Mouse (Mus musculus): ENCODE measurements around the gene Rai14. TPM values are rescaled to one million over a fixed set of nuclear protein-coding genes. Genes with fewer than 3 reads are reported as not detected.

Rai14 gene
- polyA plus RNA-seq, 1 experiment from 2014 or later: 21.3 TPM

DNA sequence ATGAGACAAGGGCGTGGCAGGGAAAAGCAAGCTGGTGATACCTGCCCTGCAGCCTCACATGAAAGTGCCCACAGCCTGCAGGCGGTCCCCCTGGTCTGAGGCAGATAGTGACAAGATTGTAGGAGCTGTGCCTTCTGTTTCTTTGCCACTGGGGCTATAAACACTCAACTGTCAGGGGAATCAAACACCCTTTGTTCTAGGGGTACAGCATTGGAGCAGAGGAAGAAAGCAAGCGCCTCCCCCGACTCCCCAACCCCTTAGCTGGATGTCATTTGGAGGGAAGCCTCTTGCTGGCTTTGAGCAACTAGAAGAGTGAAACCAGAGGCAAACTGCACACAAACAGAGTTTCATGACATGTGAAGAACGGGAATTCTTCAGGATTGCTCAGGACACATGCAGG is 8.7 kb downstream of the Rai14 start:
- 61% methylated on average over 5 of the region's 5 CpGs for WGBS
- ATAC-seq (ENCODE audit: insufficient read depth, low FRiP score): no peak

DNA sequence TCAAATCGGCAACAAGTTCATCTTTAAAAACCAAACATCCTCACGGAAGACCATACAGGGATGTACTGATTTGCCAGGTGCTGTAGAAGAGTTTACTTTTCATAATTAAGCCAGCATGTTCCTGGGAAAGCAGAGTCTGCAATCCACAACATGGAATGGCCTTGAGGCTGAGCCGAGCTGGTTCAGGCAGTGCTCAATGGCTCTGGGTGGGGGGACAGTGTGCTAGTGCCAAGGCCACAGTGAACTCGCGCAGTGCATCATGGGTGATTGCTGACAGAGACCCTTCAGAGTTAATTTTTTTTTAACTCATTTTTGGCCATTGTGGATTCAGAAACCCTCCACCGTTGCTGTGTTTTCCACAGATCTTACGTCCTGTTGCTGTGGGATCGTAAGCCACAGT is 10.1 kb downstream of the Rai14 start:
- ATAC-seq (ENCODE audit: insufficient read depth, low FRiP score): no peak
- H3K36me3 ChIP-seq (ENCODE audit: control insufficient read depth, insufficient read depth, low read length): peaks cover 3% of the 10 kb centered on the region; the same call in 1 of the 2 replicates
- H3K9me3 ChIP-seq (replicated peaks; ENCODE audit: control insufficient read depth, low read length): no peaks in the 10 kb centered on the region
- no peak overlapping the region for H3K27ac ChIP-seq (ENCODE audit: low read length)
- H3K4me3 ChIP-seq (replicated peaks; ENCODE audit: low read length): no peak overlapping the region
- H3K27me3 ChIP-seq (ENCODE audit: control insufficient read depth, insufficient read depth, low read length): no peaks in the 10 kb centered on the region
- no peak overlapping the region for H3K4me2 ChIP-seq (ENCODE audit: low read depth, low read length)
- WGBS: 85% methylated on average over 8 of the region's 8 CpGs
- H3K9ac ChIP-seq (ENCODE audit: low read length): no peak overlapping the region
- H3K4me1 ChIP-seq (ENCODE audit: control insufficient read depth, insufficient read depth, low read length): peaks cover 19% of the 10 kb centered on the region; the same call in 1 of the 2 replicates

More for the DNA sequence above, 8.7 kb downstream of the Rai14 start:
- H3K4me1 ChIP-seq (ENCODE audit: control insufficient read depth, insufficient read depth, low read length): peaks cover 19% of the 10 kb centered on the region; the same call in 1 of the 2 replicates
- H3K9me3 ChIP-seq (replicated peaks; ENCODE audit: control insufficient read depth, low read length): no peaks in the 10 kb centered on the region
- no peak overlapping the region; the same call in 1 of the 2 replicates for H3K9ac ChIP-seq (ENCODE audit: low read length)
- H3K27ac ChIP-seq (ENCODE audit: low read length): peak overlapping the region; percentile 18; the same call in 1 of the 2 replicates
- H3K27me3 ChIP-seq (ENCODE audit: control insufficient read depth, insufficient read depth, low read length): no peaks in the 10 kb centered on the region
- H3K36me3 ChIP-seq (ENCODE audit: control insufficient read depth, insufficient read depth, low read length): peaks cover 3% of the 10 kb centered on the region; the same call in 1 of the 2 replicates
- H3K4me3 ChIP-seq (replicated peaks; ENCODE audit: low read length): no peak overlapping the region
- no peak overlapping the region for H3K4me2 ChIP-seq (ENCODE audit: low read depth, low read length)

DNA sequence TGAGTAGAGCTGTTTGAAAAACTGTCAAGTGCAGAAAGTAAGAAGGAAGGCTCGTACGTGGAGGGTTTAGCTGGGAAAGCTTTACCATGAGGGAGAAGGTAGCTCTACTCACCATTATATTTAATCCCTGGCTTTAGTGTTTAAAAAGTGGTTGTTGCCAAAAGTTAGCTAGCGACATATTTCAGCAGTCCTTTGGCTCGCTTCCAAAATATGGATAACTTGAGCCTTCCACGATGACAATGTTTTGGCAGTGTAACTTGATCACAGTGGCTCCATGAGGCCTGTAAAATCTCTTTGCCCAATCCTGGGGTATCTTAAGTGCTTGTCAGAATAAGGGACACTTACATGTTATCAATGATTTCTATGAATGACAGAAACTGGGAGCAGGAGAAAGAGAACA is 12.9 kb downstream of the Rai14 start:
- Histone ChIP-seq H3K36me3 (ENCODE audit: control insufficient read depth, insufficient read depth, low read length) (no peaks in the 10 kb centered on the region), H3K27me3 (ENCODE audit: control insufficient read depth, insufficient read depth, low read length) (no peaks in the 10 kb centered on the region), H3K9ac (ENCODE audit: low read length) (no peak overlapping the region), H3K4me1 (ENCODE audit: control insufficient read depth, insufficient read depth, low read length) (peaks cover 19% of the 10 kb centered on the region; the same call in 1 of the 2 replicates), H3K9me3 (replicated peaks; ENCODE audit: control insufficient read depth, low read length) (no peaks in the 10 kb centered on the region), H3K4me3 (replicated peaks; ENCODE audit: low read length) (no peak overlapping the region), H3K4me2 (ENCODE audit: low read depth, low read length) (no peak overlapping the region), H3K27ac (ENCODE audit: low read length) (no peak overlapping the region)
- 46% methylated on average over 5 of the region's 5 CpGs for WGBS
- ATAC-seq (ENCODE audit: insufficient read depth, low FRiP score): no peak

DNA sequence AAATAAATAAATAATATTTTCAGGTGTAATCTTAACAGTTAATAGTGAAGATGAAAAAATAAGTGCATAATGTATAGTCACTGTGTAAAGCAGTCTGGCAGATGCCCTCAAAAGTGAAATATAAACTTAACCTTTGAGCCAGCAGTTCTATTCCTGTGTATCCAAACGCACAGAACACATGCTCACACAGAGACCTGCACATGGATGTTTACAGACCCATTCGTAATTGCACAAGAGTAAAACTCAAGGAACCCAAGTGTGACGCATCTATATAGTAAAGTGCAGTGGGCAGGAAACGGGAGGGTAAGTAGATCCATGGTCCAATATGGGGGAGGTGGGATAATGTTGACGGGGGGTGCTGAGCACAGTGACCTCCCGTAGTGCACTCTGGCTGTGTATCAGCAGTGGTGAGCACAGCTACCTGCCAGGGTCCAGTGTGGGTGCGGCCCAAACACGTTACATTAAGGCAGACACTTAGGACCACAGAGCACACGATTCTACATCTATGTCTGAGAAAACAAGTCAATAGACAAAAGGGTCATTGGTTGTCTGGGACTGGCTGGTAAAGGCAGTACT is 13.4 kb downstream of the Rai14 start:
- H3K4me1 ChIP-seq (ENCODE audit: control insufficient read depth, insufficient read depth, low read length): peaks cover 15% of the 10 kb centered on the region; the same call in 1 of the 2 replicates
- no peaks in the 10 kb centered on the region for H3K9me3 ChIP-seq (replicated peaks; ENCODE audit: control insufficient read depth, low read length)
- H3K27me3 ChIP-seq (ENCODE audit: control insufficient read depth, insufficient read depth, low read length): no peaks in the 10 kb centered on the region
- H3K36me3 ChIP-seq (ENCODE audit: control insufficient read depth, insufficient read depth, low read length): no peaks in the 10 kb centered on the region
- no peak overlapping the region for H3K27ac ChIP-seq (ENCODE audit: low read length)
- no peak overlapping the region for H3K4me3 ChIP-seq (replicated peaks; ENCODE audit: low read length)
- H3K4me2 ChIP-seq (ENCODE audit: low read depth, low read length): no peak overlapping the region
- no peak for ATAC-seq (ENCODE audit: insufficient read depth, low FRiP score)
- WGBS: 86% methylated on average over 9 of the region's 9 CpGs
- H3K9ac ChIP-seq (ENCODE audit: low read length): no peak overlapping the region

DNA sequence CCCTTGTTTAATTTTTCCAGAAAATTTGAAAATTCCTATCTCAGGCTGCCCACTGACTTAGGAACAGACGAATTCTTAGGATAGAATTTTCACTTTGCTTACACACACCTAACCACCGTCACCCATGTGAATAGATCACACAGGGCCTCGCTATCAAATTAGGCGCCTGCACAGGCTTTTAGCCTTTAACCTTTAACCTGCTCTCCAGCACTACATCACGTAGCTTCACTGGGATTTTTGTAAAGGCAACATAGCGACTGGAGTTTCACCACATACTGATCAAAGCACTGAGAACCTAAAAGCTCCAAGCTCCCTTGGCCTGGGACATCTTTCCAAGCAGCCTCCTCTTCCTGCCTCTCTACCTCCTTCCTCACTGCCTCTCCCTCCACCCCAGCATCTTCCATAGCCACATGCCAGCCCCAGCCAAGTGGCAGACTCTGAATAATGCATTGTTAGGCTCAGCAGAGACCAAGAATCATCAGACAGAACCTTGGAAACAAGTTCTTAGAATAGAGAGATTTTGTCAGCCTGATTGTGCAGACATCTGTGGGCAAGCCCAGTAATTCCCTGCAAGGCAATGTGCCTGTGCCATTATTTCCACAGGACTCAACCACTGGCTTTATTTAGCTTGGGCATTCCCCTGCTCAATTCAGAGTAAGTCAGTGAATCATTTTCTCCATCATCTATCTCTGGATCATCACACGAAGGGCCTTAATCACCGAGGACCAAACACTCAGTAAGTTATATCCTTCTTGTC is 17.8 kb downstream of the Rai14 start:
- no peak for ATAC-seq (ENCODE audit: insufficient read depth, low FRiP score)
- H3K4me1 ChIP-seq (ENCODE audit: control insufficient read depth, insufficient read depth, low read length): peaks cover 6% of the 10 kb centered on the region; the same call in 1 of the 2 replicates
- 70% methylated on average over 8 of the region's 8 CpGs for WGBS
- no peaks in the 10 kb centered on the region for H3K9me3 ChIP-seq (replicated peaks; ENCODE audit: control insufficient read depth, low read length)
- H3K36me3 ChIP-seq (ENCODE audit: control insufficient read depth, insufficient read depth, low read length): no peaks in the 10 kb centered on the region
- H3K27ac ChIP-seq (ENCODE audit: low read length): no peak overlapping the region
- H3K4me3 ChIP-seq (replicated peaks; ENCODE audit: low read length): no peak overlapping the region
- no peak overlapping the region for H3K9ac ChIP-seq (ENCODE audit: low read length)
- H3K27me3 ChIP-seq (ENCODE audit: control insufficient read depth, insufficient read depth, low read length): no peaks in the 10 kb centered on the region
- no peak overlapping the region for H3K4me2 ChIP-seq (ENCODE audit: low read depth, low read length)

DNA sequence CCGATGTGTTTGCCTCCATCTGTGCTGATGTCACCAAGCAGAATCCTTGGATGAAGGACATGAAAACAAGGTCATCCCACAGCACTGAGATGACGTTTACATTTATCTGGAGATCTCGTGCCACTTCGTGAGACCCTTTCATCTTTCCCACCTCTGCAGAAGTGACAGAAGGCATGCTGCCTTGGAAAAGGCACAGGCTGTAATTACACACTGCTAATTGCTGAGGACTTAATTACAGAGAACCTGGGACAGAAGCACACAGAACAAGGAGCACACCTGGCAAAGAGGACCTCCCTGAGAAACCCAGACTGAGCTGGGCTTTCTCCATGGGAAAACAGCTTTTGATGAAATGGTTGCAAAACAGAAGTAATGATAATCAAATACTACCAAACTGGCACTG is 21.8 kb downstream of the Rai14 start:
- no peaks in the 10 kb centered on the region for H3K9me3 ChIP-seq (replicated peaks; ENCODE audit: control insufficient read depth, low read length)
- H3K27me3 ChIP-seq (ENCODE audit: control insufficient read depth, insufficient read depth, low read length): no peaks in the 10 kb centered on the region
- H3K36me3 ChIP-seq (ENCODE audit: control insufficient read depth, insufficient read depth, low read length): no peaks in the 10 kb centered on the region
- 41% methylated on average over 4 of the region's 4 CpGs for WGBS
- H3K27ac ChIP-seq (ENCODE audit: low read length): no peak overlapping the region
- H3K4me1 ChIP-seq (ENCODE audit: control insufficient read depth, insufficient read depth, low read length): peaks cover 15% of the 10 kb centered on the region; the same call in 1 of the 2 replicates
- ATAC-seq (ENCODE audit: insufficient read depth, low FRiP score): no peak
- no peak overlapping the region for H3K4me2 ChIP-seq (ENCODE audit: low read depth, low read length)
- H3K4me3 ChIP-seq (replicated peaks; ENCODE audit: low read length): no peak overlapping the region
- no peak overlapping the region for H3K9ac ChIP-seq (ENCODE audit: low read length)

DNA sequence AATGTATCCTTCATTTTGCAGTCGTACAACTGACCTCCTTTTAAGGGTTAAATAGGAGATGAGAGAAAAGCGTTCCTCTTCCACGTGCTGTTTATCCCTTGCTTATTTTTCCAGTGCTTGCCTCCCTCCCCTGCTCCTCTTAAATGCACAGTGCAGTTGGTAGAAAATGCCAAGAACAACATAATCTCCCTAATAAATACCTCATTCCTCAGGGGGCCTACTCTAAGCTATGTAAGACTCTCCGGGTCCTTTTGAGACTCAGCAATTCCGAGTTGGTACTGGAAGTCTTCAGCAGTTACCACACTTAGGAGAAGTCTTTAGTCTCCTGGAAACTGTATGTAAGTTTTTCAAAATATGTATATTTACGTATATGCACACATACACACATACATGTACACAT is 22.9 kb downstream of the Rai14 start:
- no peak overlapping the region for H3K27ac ChIP-seq (ENCODE audit: low read length)
- H3K27me3 ChIP-seq (ENCODE audit: control insufficient read depth, insufficient read depth, low read length): no peaks in the 10 kb centered on the region
- no peak overlapping the region for H3K9ac ChIP-seq (ENCODE audit: low read length)
- H3K4me3 ChIP-seq (replicated peaks; ENCODE audit: low read length): no peak overlapping the region
- no peak overlapping the region for H3K4me2 ChIP-seq (ENCODE audit: low read depth, low read length)
- peaks cover 18% of the 10 kb centered on the region; the same call in 1 of the 2 replicates for H3K4me1 ChIP-seq (ENCODE audit: control insufficient read depth, insufficient read depth, low read length)
- 42% methylated on average over 6 of the region's 6 CpGs for WGBS
- H3K36me3 ChIP-seq (ENCODE audit: control insufficient read depth, insufficient read depth, low read length): no peaks in the 10 kb centered on the region
- no peak for ATAC-seq (ENCODE audit: insufficient read depth, low FRiP score)
- no peaks in the 10 kb centered on the region for H3K9me3 ChIP-seq (replicated peaks; ENCODE audit: control insufficient read depth, low read length)

DNA sequence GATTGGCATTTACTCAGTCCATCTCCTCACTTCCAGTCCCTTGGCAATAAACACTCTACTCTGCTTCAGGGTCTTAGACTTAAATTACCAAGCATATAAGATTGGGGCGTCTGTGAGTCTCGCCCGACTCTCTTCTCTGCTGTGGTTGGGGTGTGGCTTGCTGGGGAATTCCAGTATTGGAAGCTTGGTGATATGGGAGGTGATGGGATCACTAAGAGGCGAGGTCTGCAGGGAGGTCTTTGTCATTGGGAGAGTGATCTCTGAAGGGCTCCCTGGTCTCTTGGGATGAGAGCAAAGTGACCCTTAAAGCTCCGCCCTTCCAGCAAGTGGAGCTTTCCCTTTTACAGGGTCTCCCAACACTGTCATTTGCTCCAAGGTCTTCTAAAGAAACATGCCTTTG is 23.5 kb downstream of the Rai14 start:
- no peak overlapping the region for H3K4me3 ChIP-seq (replicated peaks; ENCODE audit: low read length)

DNA sequence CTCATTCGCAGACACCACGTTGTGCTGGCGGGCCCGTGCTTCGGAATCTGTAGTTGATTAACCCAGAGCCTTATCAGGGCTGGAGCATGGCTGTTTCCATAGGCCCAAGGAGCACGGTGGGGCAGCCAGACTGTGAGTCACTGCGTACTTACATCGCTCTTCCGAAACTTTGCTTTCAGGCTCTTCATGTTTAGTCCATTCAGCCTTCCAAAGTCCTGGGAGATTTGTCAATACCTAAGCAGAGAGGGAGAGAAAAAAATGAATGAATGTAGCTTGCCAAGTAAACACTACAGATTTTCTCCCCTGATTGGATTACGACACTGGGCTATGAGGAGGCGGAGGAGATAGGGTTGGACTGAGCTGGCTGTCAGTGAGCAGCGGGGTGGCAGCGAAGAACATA is 24.2 kb downstream of the Rai14 start:
- H3K9ac ChIP-seq (ENCODE audit: low read length): no peak overlapping the region
- H3K36me3 ChIP-seq (ENCODE audit: control insufficient read depth, insufficient read depth, low read length): no peaks in the 10 kb centered on the region
- ATAC-seq (ENCODE audit: insufficient read depth, low FRiP score): peak; percentile 88
- no peaks in the 10 kb centered on the region for H3K27me3 ChIP-seq (ENCODE audit: control insufficient read depth, insufficient read depth, low read length)
- H3K4me1 ChIP-seq (ENCODE audit: control insufficient read depth, insufficient read depth, low read length): peaks cover 27% of the 10 kb centered on the region
- H3K4me2 ChIP-seq (ENCODE audit: low read depth, low read length): peak overlapping the region; percentile 28
- H3K9me3 ChIP-seq (replicated peaks; ENCODE audit: control insufficient read depth, low read length): no peaks in the 10 kb centered on the region
- H3K4me3 ChIP-seq (replicated peaks; ENCODE audit: low read length): no peak overlapping the region
- H3K27ac ChIP-seq (ENCODE audit: low read length): peak overlapping the region; percentile 5
- WGBS: 57% methylated on average over 13 of the region's 13 CpGs

More for the DNA sequence above, 23.5 kb downstream of the Rai14 start:
- H3K4me1 ChIP-seq (ENCODE audit: control insufficient read depth, insufficient read depth, low read length): peaks cover 23% of the 10 kb centered on the region
- no peak for ATAC-seq (ENCODE audit: insufficient read depth, low FRiP score)
- no peak overlapping the region for H3K9ac ChIP-seq (ENCODE audit: low read length)
- WGBS: 79% methylated on average over 5 of the region's 5 CpGs
- no peaks in the 10 kb centered on the region for H3K9me3 ChIP-seq (replicated peaks; ENCODE audit: control insufficient read depth, low read length)
- peak overlapping the region; percentile 28 for H3K4me2 ChIP-seq (ENCODE audit: low read depth, low read length)
- H3K36me3 ChIP-seq (ENCODE audit: control insufficient read depth, insufficient read depth, low read length): no peaks in the 10 kb centered on the region
- H3K27me3 ChIP-seq (ENCODE audit: control insufficient read depth, insufficient read depth, low read length): no peaks in the 10 kb centered on the region
- H3K27ac ChIP-seq (ENCODE audit: low read length): peak overlapping the region; percentile 1; the same call in 1 of the 2 replicates
